Mouse (Mus musculus) lung, embryonic 14.5 days (tissue): ENCODE measurements around the gene Rnase4. TPM values are rescaled to one million over a fixed set of nuclear protein-coding genes. Genes with fewer than 3 reads are reported as not detected.

Source experiments
- ATAC-seq: fragments of 200-750 bp; cut with Nextera tagmentation; 2 replicates; pipeline ENCODE4 v1.8.0; 2017; ENCODE audit warnings: mild to moderate bottlenecking, moderate TSS enrichment, moderate library complexity; ENCODE audit not compliant: insufficient read depth
- DNase-seq: peaks from one replicate; pipeline ENCODE4 v3.0.0-alpha.2; 2015
- H3K27ac ChIP-seq: fragments of 300-500 bp; sonication (generic); 2 replicates; pipeline ENCODE4 v1.5.1; 2014; ENCODE audit warnings: low read depth, mild to moderate bottlenecking, moderate library complexity
- H3K27me3 ChIP-seq: fragments of 300-500 bp; sonication (generic); 2 replicates; pipeline ENCODE4 v1.6.1; 2014; ENCODE audit warnings: low read length, control low read depth; ENCODE audit not compliant: insufficient read depth
- H3K36me3 ChIP-seq: fragments of 300-500 bp; sonication (generic); 2 replicates; pipeline ENCODE4 v1.6.1; 2014; ENCODE audit warnings: control low read depth; ENCODE audit not compliant: insufficient read depth
- H3K4me1 ChIP-seq: fragments of 300-500 bp; sonication (generic); 2 replicates; pipeline ENCODE4 v1.6.1; 2014; ENCODE audit warnings: antibody characterized with exemption, control low read depth; ENCODE audit not compliant: insufficient read depth
- H3K4me2 ChIP-seq: fragments of 300-500 bp; sonication (generic); 2 replicates; pipeline ENCODE4 v1.6.1; 2014; ENCODE audit warnings: mild to moderate bottlenecking
- H3K4me3 ChIP-seq: fragments of 300-500 bp; sonication (generic); 2 replicates; pipeline ENCODE4 v1.5.1; 2014; ENCODE audit warnings: low read depth, low read length
- H3K9ac ChIP-seq: fragments of 300-500 bp; sonication (generic); 2 replicates; pipeline ENCODE4 v1.6.1; 2014
- H3K9me3 ChIP-seq: fragments of 300-500 bp; sonication (generic); 2 replicates; pipeline ENCODE4 v1.6.1; 2016; ENCODE audit warnings: low read depth, low read length, control low read depth
- CTCF ChIP-seq: IDR thresholded peaks from 2 replicates; pipeline ENCODE4 v1.5.1; 2016; ENCODE audit warnings: antibody characterized with exemption, low read depth
- WGBS: fragments of 180-500 bp; shearing (Covaris S2); extraction: QIAGEN DNeasy Blood & Tissue Kit; methylation state at CpG from one replicate; pipeline ENCODE4 v1.1.7; 2014; 5-methylcytosine and 5-hydroxymethylcytosine counted together
- polyA plus RNA-seq: library from polyadenylated mRNA; unstranded; fragments of >200 nt; fragmentation: Nextera tagmentation; extraction: Ambion mirVana; gene quantifications from 2 replicates; pipeline ENCODE4 v1.2.1, GENCODE M21; 2014

Rnase4 gene
- polyA plus RNA-seq, 1 experiment from 2014 or later: 27.6 TPM

DNA sequence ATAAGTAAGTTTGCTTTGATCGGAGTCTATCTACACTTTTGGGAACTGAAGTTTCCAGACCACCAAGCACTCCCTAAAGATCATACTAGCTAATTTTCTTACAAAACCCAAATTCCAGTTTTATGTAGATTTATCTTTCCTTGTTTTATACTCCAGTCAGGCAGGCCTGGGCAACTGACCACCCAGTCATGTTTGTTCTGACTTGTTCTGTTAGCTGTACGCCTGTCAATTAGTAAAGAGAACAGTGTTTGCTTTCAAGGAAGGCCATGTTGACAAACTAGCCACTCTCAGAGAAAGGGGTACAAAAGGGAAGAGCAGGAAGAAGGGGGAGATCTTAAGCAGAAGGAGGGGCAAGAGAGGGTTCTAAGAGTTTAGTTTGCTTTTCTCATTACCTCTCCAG, 13.5 kb downstream of the Rnase4 start:
- no peak overlapping the region for H3K9ac ChIP-seq
- no peaks in the 10 kb centered on the region for H3K9me3 ChIP-seq
- no peaks in the 10 kb centered on the region for H3K4me1 ChIP-seq
- no peak overlapping the region for H3K4me2 ChIP-seq
- WGBS: 71% methylated on average over 2 of the region's 2 CpGs
- no peak for TF ChIP-seq CTCF
- H3K4me3 ChIP-seq: no peak overlapping the region
- DNase-seq (no peak), ATAC-seq (no peak)
- H3K36me3 ChIP-seq: no peaks in the 10 kb centered on the region
- H3K27ac ChIP-seq: no peak overlapping the region
- no peaks in the 10 kb centered on the region for H3K27me3 ChIP-seq

DNA sequence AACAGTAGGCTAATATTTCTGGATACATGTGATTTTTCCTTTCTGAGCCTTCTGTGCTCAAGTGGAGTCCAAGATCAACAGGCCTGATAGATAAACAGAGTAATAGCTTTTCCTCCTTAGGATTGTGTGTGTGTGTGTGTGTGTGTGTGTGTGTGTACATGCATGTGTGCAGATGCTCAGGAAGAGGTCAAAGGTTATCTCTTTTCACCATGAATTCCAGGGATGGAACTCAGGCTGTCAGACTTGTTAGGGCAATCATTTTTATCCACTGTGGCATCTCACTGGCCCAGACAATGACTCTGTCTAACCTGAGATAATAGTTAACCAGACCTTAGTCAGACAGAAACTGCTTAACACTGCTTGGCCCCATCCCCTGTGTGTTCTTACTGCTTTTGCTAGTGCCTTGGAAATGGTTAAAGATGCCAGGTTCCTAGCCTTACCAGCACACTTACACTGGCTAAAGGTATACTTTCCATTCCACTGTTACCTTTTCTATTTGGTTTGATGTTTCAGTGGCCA, 15.6 kb downstream of the Rnase4 start:
- no peak for ATAC-seq
- Histone ChIP-seq H3K4me1 (no peaks in the 10 kb centered on the region), H3K36me3 (no peaks in the 10 kb centered on the region), H3K9me3 (no peaks in the 10 kb centered on the region), H3K27ac (no peak overlapping the region), H3K4me2 (no peak overlapping the region), H3K27me3 (no peaks in the 10 kb centered on the region), H3K9ac (no peak overlapping the region), H3K4me3 (no peak overlapping the region)
- TF ChIP-seq CTCF: no peak
- no peak for DNase-seq

DNA sequence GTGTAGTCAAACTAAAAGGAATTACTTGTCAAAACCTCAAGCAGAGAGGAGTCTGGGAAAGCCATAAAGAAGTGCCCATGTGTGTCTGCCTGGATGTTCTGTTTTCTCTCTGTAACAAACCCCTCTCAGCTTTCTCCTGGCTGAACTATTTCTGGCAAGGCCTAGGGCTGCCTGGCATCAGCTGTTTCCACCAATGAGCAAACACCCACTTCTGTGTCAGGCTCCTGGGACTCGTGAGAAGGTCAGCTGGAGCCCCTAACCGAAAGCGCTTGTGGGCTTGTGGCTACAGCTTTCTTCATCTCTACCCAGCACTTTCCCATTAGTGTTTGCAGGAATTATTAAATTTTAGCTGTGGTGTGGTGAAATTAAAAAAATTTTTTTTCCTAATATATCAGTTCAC, 21.1 kb downstream of the Rnase4 start:
- no peaks in the 10 kb centered on the region for H3K4me1 ChIP-seq
- H3K4me2 ChIP-seq: no peak overlapping the region
- no peaks in the 10 kb centered on the region for H3K36me3 ChIP-seq
- H3K27me3 ChIP-seq: no peaks in the 10 kb centered on the region
- 56% methylated on average over 3 of the region's 3 CpGs for WGBS
- H3K4me3 ChIP-seq: no peak overlapping the region
- no peak overlapping the region for H3K27ac ChIP-seq
- no peak for DNase-seq
- TF ChIP-seq CTCF: no peak
- H3K9ac ChIP-seq: no peak overlapping the region
- no peak for ATAC-seq
- H3K9me3 ChIP-seq: no peaks in the 10 kb centered on the region

DNA sequence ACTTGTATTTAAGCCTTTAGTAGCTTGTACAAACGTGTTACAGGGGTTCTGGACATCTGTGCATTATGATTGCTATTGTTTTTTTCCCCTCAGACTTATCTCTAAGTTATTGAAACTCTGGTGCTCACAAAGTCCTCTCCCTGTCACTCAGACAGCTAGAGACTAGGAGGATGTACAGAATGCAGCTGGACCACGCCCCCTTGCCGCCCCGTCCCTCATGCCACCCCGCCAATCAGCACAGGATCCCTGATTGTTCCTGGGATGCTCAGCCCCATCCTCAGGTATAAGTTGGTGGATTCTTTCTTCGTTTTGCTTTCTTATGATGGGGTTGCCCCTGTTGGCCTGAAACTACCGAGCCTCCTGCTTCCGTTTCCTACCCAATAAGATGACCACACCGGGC, 22.6 kb downstream of the Rnase4 start:
- H3K27ac ChIP-seq: no peak overlapping the region
- no peak overlapping the region for H3K9ac ChIP-seq
- no peak for DNase-seq
- H3K9me3 ChIP-seq: no peaks in the 10 kb centered on the region
- H3K4me1 ChIP-seq: no peaks in the 10 kb centered on the region
- no peaks in the 10 kb centered on the region for H3K36me3 ChIP-seq
- H3K27me3 ChIP-seq: no peaks in the 10 kb centered on the region
- H3K4me2 ChIP-seq: no peak overlapping the region
- no peak for ATAC-seq
- TF ChIP-seq CTCF: no peak
- no peak overlapping the region for H3K4me3 ChIP-seq
- whole genome bisulfite sequencing: 41% methylated on average over 9 of the region's 9 CpGs

DNA sequence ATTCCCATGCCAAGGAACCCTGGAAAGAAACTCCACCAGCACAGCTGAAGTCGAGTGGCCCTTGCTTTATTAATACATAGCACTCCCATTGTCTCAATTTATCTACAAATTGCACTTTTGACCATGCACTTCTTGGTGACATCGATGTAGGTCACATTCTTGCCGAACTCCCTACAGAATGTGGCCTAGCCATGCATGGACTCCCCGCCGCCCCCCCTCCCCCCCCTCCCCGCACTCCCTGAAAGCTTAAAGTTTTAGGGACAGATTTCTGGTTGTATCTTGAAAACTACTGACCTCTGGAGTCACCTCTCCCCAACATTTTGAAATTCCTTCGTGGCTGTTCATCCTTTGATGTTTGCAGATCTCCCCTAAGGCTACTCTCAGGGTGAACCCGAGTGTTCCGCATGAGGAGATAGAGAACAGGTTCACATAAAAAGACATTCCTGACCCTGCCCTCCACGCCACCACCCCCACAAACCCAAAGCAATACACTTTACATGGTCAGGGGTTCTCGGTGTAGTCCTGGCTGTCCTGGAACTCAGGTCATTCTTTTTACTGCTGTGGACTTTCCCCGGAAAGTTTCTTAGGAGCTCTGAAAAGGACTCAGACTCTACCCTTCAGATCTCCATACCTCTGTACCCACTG, 23.2 kb downstream of the Rnase4 start, which contains the start of gene Eddm3b:
Eddm3b (plus strand) TSS at position 511 of the 645 bp plus-strand sequence.
- H3K36me3 ChIP-seq: no peaks in the 10 kb centered on the region
- no peak for TF ChIP-seq CTCF
- no peak within 1 kb of the TSS for H3K4me3 ChIP-seq
- no peaks in the 10 kb centered on the region for H3K27me3 ChIP-seq
- no peak for ATAC-seq
- no peak for DNase-seq
- no peak within 1 kb of the TSS for H3K4me2 ChIP-seq
- no peak within 1 kb of the TSS for H3K9ac ChIP-seq
- H3K9me3 ChIP-seq: no peaks in the 10 kb centered on the region
- H3K27ac ChIP-seq: no peak within 1 kb of the TSS
- 44% methylated on average over 12 of the region's 12 CpGs for WGBS
- no peaks in the 10 kb centered on the region for H3K4me1 ChIP-seq

DNA sequence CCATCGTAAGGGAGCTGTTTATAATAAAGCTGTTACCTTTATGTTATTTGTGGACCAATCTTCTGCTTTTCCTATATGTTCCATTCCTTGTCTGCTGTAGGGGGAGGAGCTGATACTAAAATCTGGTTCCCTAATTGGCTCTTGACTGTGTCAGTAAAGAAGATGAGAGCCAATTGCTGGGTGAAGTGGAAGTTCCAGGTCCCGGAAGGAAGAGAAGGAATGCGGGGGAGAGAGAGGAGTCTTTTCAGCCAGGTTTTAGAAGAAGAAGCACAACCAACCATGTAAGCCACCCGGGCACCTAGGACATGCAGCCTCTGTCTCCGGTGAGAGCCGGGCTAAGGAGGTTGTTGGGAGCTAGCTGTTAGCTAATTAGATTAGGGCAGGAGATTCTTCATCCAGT, 34.8 kb downstream of the Rnase4 start:
- Histone ChIP-seq H3K27ac (no peak overlapping the region), H3K9ac (no peak overlapping the region), H3K27me3 (no peaks in the 10 kb centered on the region), H3K9me3 (no peaks in the 10 kb centered on the region), H3K4me2 (no peak overlapping the region), H3K36me3 (no peaks in the 10 kb centered on the region), H3K4me3 (no peak overlapping the region), H3K4me1 (no peaks in the 10 kb centered on the region)
- 83% methylated on average over 6 of the region's 6 CpGs for WGBS
- DNase-seq (no peak), ATAC-seq (no peak)
- no peak for TF ChIP-seq CTCF

DNA sequence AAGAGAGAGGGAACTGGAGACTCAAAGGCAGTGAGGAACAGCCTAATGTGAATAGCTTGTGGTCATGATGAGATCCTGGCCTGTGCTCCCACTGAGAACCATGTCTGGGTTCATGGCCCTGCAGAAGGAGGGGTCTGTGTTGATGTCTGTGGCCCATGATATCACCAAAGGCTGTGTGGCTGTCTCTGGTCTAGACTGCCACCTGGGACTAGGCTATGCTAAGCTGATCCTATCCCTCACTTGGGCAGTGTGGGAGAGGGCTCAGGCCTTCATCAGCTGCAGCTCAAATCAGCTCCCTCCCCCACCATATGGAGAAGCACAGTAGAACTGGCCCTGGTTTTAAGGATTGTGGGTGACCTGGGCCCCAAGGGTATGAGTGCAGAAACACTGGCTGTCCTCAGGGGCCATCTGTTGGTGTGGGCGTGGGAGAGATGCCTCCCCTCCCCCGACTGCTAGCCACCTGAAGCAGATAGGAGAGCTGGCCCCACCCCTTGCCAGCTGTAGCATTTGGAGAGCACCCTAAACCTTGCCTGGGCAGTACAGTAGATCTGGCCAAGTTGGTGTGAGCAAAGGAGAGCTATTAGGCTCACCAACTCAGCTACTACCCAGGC, 36.9 kb downstream of the Rnase4 start:
- H3K27me3 ChIP-seq: no peaks in the 10 kb centered on the region
- peak overlapping the region; percentile 4; the same call in 1 of the 2 replicates for H3K27ac ChIP-seq
- H3K4me2 ChIP-seq: no peak overlapping the region
- no peaks in the 10 kb centered on the region for H3K36me3 ChIP-seq
- no peaks in the 10 kb centered on the region for H3K9me3 ChIP-seq
- WGBS: 59% methylated on average over 2 of the region's 2 CpGs
- H3K4me3 ChIP-seq: no peak overlapping the region
- no peaks in the 10 kb centered on the region for H3K4me1 ChIP-seq
- TF ChIP-seq CTCF: no peak
- no peak overlapping the region for H3K9ac ChIP-seq
- ATAC-seq (peak; percentile 56; the same call in 1 of the 2 replicates), DNase-seq (no peak)
